Mouse (Mus musculus) kidney, adult 2 months (tissue): ENCODE measurements around the gene Prss54.

Source experiments
- CTCF ChIP-seq: fragments of 200-500 bp; conservative IDR thresholded peaks from 2 replicates; pipeline ENCODE4 v1.5.1; 2011; ENCODE audit warnings: low read depth, mild to moderate bottlenecking, control low read depth, low read length, moderate library complexity, mixed read lengths; ENCODE audit not compliant: insufficient read depth, insufficient read length
- POLR2A ChIP-seq: fragments of 200-500 bp; IDR thresholded peaks from one replicate; pipeline ENCODE4 v1.6.1; 2011; ENCODE audit warnings: low read depth, low read length, control low read depth

- TF ChIP-seq CTCF (no peak), POLR2A (no peak)
Measured at GRCm38 (mm10) chr8:95576240-95576639, at the start of gene Prss54.
